In the genomic region with DNA sequence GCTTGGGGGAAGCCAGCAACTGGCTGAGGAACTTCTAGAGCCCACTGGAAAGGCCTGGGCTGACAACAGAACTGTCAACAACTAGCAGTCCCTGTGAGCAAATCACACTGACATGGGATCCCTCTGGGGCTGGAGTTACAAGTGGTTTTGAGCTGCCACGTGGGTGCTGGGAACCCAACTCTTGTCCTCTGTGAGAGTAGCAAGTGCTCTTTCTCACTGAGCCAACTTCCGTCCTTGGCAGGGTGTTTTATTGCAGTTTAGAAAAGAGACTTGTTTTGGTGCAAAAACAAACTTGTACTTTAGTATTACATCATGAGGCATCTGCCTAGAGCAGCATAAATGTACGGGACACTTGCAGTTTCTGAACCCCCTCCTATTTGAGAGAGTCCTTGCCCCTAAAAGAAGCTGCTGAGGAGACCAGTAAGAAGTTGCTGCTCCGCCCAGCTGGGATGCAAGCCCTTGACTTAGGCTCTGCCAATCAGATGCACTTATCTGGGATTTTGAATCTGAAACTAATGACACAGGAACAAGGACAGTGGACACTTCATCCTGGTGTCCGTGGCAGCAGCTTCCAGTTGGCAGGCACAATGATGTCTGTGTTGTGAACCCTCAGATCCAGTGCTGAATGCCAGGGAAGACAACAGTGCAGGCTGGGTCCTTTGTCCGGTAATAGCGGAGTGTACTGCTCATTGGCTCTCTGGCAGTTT, we compare ENCODE assay signal across 18 mouse cellular contexts. TPM values are rescaled to one million over a fixed set of nuclear protein-coding genes. Genes with fewer than 3 reads are reported as not detected.
DNase-seq lines count a peak whose midpoint lies in the region; ATAC-seq and TF ChIP-seq lines count a peak whose summit lies in the region.
"Had no signal": no experiment of that assay in that cellular context is flagged by ENCODE, and none has a peak within 500 bp of the region (broad histone marks: within the 10 kb centered on the region; RNA-seq: fewer than 3 reads in every experiment).

No protein-coding gene starts in this region.

- H3K27me3 ChIP-seq in neural tube, embryonic 14.5 days (ENCODE audit: control insufficient read depth, insufficient read depth, low read length) = no peaks in the 10 kb centered on the region
- H3K27me3 ChIP-seq: heart, embryonic 12.5 days; intestine, embryonic 15.5 days; liver, embryonic 13.5 days; megakaryocyte, embryonic 14.5 days had no signal

- H3K27ac ChIP-seq in neural tube, embryonic 14.5 days (ENCODE audit: low read depth, low read length) = 0 out of 2 replicates have a peak overlapping the region, but pooled peaks have one; percentile 22
- no peak overlapping the region for H3K27ac ChIP-seq in cortical plate, adult 2 months (ENCODE audit: insufficient read depth, low read length)
- H3K27ac ChIP-seq: embryonic facial prominence, embryonic 10.5 days; intestine, embryonic 15.5 days; liver, embryonic 13.5 days had no signal

- peak; percentile 60; the same call in 1 of the 2 replicates for ATAC-seq in neural tube, embryonic 14.5 days (ENCODE audit: low read depth)
- ATAC-seq: intestine, embryonic 15.5 days had no signal

- 71% methylated on average over 7 of the region's 7 CpGs for WGBS in neural tube, embryonic 14.5 days

- TF ChIP-seq POLR2A in cortical plate, adult 2 months (IDR thresholded peaks at IDR 0.05; ENCODE audit: extremely low read depth, insufficient read depth, low read length) = 0 out of 2 replicates have a peak, but pooled peaks have one; percentile 7

- no peaks in the 10 kb centered on the region for H3K9me3 ChIP-seq in neural tube, embryonic 14.5 days (ENCODE audit: control insufficient read depth, low read length)
- H3K9me3 ChIP-seq: embryonic facial prominence, embryonic 10.5 days; heart, embryonic 12.5 days; intestine, embryonic 15.5 days; liver, embryonic 13.5 days; megakaryocyte, embryonic 14.5 days had no signal

- H3K4me3 ChIP-seq in neural tube, embryonic 14.5 days (ENCODE audit: low read depth, low read length) = no peak overlapping the region
- no peak overlapping the region for H3K4me3 ChIP-seq in cortical plate, adult 2 months (ENCODE audit: insufficient read depth, low read length)
- H3K4me3 ChIP-seq: embryonic facial prominence, embryonic 10.5 days; erythroblast, embryonic 14.5 days; heart, embryonic 12.5 days; intestine, embryonic 15.5 days; liver, embryonic 13.5 days; megakaryocyte, embryonic 14.5 days had no signal

- H3K9ac ChIP-seq in neural tube, embryonic 14.5 days (replicated peaks; ENCODE audit: low read depth, low read length) = no peak overlapping the region
- H3K9ac ChIP-seq: heart, embryonic 12.5 days; intestine, embryonic 15.5 days; liver, embryonic 13.5 days had no signal

- DNase-seq in heart, adult 18-20 months = peak; percentile 22 to 28
- DNase-seq in heart, postnatal 36 days = no peak
- DNase-seq in neural tube, embryonic 10.5 days (ENCODE audit: extremely low spot score, low spot score) = no peak
- DNase-seq in adrenal gland, postnatal 10 days = peak; percentile 53
- no peak for DNase-seq in thymus, adult 18-20 months
- no peak for DNase-seq in left cerebral cortex, postnatal 25 days (ENCODE audit: low spot score in 2 of 2)
- DNase-seq: cerebellum, postnatal 14 days; heart, postnatal 4 days; liver, embryonic 13.5 days; retina, postnatal 1 day had no signal

- H3K4me2 ChIP-seq in neural tube, embryonic 14.5 days (ENCODE audit: low read depth, low read length) = no peak overlapping the region
- H3K4me2 ChIP-seq: heart, embryonic 12.5 days; intestine, embryonic 15.5 days; liver, embryonic 13.5 days had no signal

- TF ChIP-seq CTCF in cortical plate, adult 2 months (IDR thresholded peaks at IDR 0.05; ENCODE audit: extremely low read depth, insufficient read depth, low read length) = no peak

- peaks cover 17% of the 10 kb centered on the region for H3K4me1 ChIP-seq in neural tube, embryonic 14.5 days (ENCODE audit: control insufficient read depth, insufficient read depth, low read length)
- H3K4me1 ChIP-seq in cortical plate, adult 2 months (ENCODE audit: control insufficient read depth, insufficient read depth, low read length) = peaks cover 9% of the 10 kb centered on the region

- H3K36me3 ChIP-seq in neural tube, embryonic 14.5 days (ENCODE audit: control insufficient read depth, insufficient read depth, low read length) = peaks cover 31% of the 10 kb centered on the region

- intact Hi-C loops in heart, postnatal 36 days (cut with DNase I) = no loop called here
- intact Hi-C loops in left cerebral cortex, postnatal 25 days (cut with DNase I) = no loop called here

RNA-seq across cellular contexts. Expression of a gene that starts 5.8 kb away (rescaled TPM):
- total RNA-seq in heart, adult 18-20 months (2021) = 100 to 1,000 TPM; 303 to 309 TPM
- 100 to 1,000 TPM; 292 to 340 TPM for total RNA-seq in heart, postnatal 36 days (2021)
- polyA plus RNA-seq in neural tube, embryonic 14.5 days (2014; fragmentation: Nextera tagmentation; extraction: Ambion mirVana) = 831 and 868 TPM in 2 replicates
- 100 to 1,000 TPM; 337 to 370 TPM for total RNA-seq in adrenal gland, postnatal 10 days (2021)
- polyA plus RNA-seq in cortical plate, adult 2 months (2012; rRNA removed) = 532 and 541 TPM in 2 replicates
- total RNA-seq in left cerebral cortex, postnatal 25 days (2021) = 100 to 1,000 TPM; 236 to 265 TPM

RNA-seq across cellular contexts. Expression of a gene that starts 11.3 kb away (rescaled TPM):
- 10 to 100 TPM; 30.9 to 34.4 TPM for total RNA-seq in heart, adult 18-20 months (2021)
- 10 to 100 TPM; 37.9 to 39.0 TPM for total RNA-seq in heart, postnatal 36 days (2021)
- polyA plus RNA-seq in neural tube, embryonic 14.5 days (2014; fragmentation: Nextera tagmentation; extraction: Ambion mirVana) = 12.1 and 16.5 TPM in 2 replicates
- total RNA-seq in adrenal gland, postnatal 10 days (2021) = 10 to 100 TPM; 14.5 to 30.3 TPM
- polyA plus RNA-seq in cortical plate, adult 2 months (2012; rRNA removed) = 24.4 and 25.1 TPM in 2 replicates
- 10 to 100 TPM; 26.2 to 27.2 TPM for total RNA-seq in left cerebral cortex, postnatal 25 days (2021)
- polyA plus RNA-seq: erythroblast, embryonic 14.5 days had no signal

RNA-seq across cellular contexts. Expression of a gene that starts 30.3 kb away (rescaled TPM):
- total RNA-seq in heart, adult 18-20 months (2021) = 100 to 1,000 TPM; 206 to 329 TPM
- 100 to 1,000 TPM; 189 to 218 TPM for total RNA-seq in heart, postnatal 36 days (2021)
- 67.9 and 69.9 TPM in 2 replicates for polyA plus RNA-seq in neural tube, embryonic 14.5 days (2014; fragmentation: Nextera tagmentation; extraction: Ambion mirVana)
- total RNA-seq in adrenal gland, postnatal 10 days (2021) = 100 to 1,000 TPM; 116 to 123 TPM
- polyA plus RNA-seq in cortical plate, adult 2 months (2012; rRNA removed) = 4.1 and 5.9 TPM in 2 replicates
- total RNA-seq in left cerebral cortex, postnatal 25 days (2021) = 1 to 10 TPM; 8.6 to 9.7 TPM
- total RNA-seq: neutrophil, adult 5-6 weeks had no signal

Comparison
In these comparisons a context has a peak if more than half of its experiments do, and no peak if none do; other contexts are left out.
1. DNase-seq: peak in heart, adult 18-20 months (2 of 2) and adrenal gland, postnatal 10 days (single experiment); none in heart, postnatal 36 days (0 of 2), neural tube, embryonic 10.5 days (single experiment), thymus, adult 18-20 months (0 of 2) and left cerebral cortex, postnatal 25 days (0 of 2).
2. RNA of a gene that starts 30.3 kb away (total RNA-seq): 206 to 329 TPM in heart, adult 18-20 months, 189 to 218 TPM in heart, postnatal 36 days and 116 to 123 TPM in adrenal gland, postnatal 10 days; 8.6 to 9.7 TPM in left cerebral cortex, postnatal 25 days; every median in the first group is over 10 times any median in the second.